Mouse (Mus musculus): ENCODE data around the gene Tmprss12. TPM values are rescaled to one million over a fixed set of nuclear protein-coding genes. Genes with fewer than 3 reads are reported as not detected.
A peak's percentile ranks its signal among the peaks of the same experiment; 100 is the strongest.
"Not testable (repeated sequence)": the region's sequence is repeated elsewhere in the genome, so short reads cannot be mapped to it uniquely, and the experiment has no call there.

Gene Tmprss12
- polyA plus RNA-seq, 1 experiment from 2014 or later = not detected

DNA sequence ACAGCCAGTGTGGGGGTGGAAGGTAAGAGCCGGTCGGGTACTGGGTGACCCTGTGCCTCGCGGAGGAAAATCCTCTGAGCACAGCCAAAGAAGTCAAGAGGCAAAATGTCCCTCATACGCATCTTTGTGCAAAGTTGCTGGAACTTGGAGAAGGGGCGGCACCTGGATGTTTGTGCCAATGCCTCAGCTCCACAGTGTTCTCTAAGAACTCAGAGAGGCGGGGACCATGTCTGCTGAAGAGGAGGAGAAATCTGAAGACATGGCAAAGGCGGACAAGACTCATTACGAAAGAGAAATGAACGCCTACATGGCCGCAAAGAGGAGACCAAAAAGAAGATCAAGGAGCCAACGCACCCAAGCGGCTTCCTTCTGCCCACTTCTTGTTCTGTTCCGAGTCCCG lies 20.9 kb downstream of the Tmprss12 start:
- Histone ChIP-seq H3K27me3 (ENCODE audit: control insufficient read depth, insufficient read depth, low read length) (no peaks in the 10 kb centered on the region), H3K9ac (ENCODE audit: low read length) (no peak overlapping the region), H3K4me3 (ENCODE audit: low read depth, low read length) (no peak overlapping the region), H3K27ac (replicated peaks) (no peak overlapping the region), H3K9me3 (ENCODE audit: control insufficient read depth, low read length) (no peaks in the 10 kb centered on the region), H3K36me3 (ENCODE audit: control insufficient read depth, insufficient read depth, low read length) (no peaks in the 10 kb centered on the region), H3K4me1 (replicated peaks; ENCODE audit: control insufficient read depth, insufficient read depth) (peaks cover 3% of the 10 kb centered on the region; the same call in 1 of the 2 replicates), H3K4me2 (replicated peaks; ENCODE audit: low read depth) (no peak overlapping the region)
- WGBS = 84% methylated on average over 15 of the region's 15 CpGs
- DNase-seq (ENCODE audit: low spot score) (no peak), ATAC-seq (ENCODE audit: low FRiP score, low TSS enrichment) (no peak)
- no peak for TF ChIP-seq EP300 (optimal IDR thresholded peaks at IDR 0.05)
- TF ChIP-seq CTCF (IDR thresholded peaks at IDR 0.05; ENCODE audit: low read depth) = no peak

GRCm38 (mm10) chr15:100303428-100304018 lies 22.9 kb downstream of the Tmprss12 start:
- no peak overlapping the region for H3K9ac ChIP-seq (ENCODE audit: low read length)
- H3K27ac ChIP-seq (replicated peaks) = peak overlapping the region; percentile 95
- WGBS = 32% methylated on average over 8 of the region's 8 CpGs
- H3K36me3 ChIP-seq (ENCODE audit: control insufficient read depth, insufficient read depth, low read length) = no peaks in the 10 kb centered on the region
- H3K27me3 ChIP-seq (ENCODE audit: control insufficient read depth, insufficient read depth, low read length) = no peaks in the 10 kb centered on the region
- peak overlapping the region; percentile 80 for H3K4me2 ChIP-seq (replicated peaks; ENCODE audit: low read depth)
- TF ChIP-seq EP300 (optimal IDR thresholded peaks at IDR 0.05) = no peak
- no peak for TF ChIP-seq CTCF (IDR thresholded peaks at IDR 0.05; ENCODE audit: low read depth)
- DNase-seq (ENCODE audit: low spot score) = no peak
- no peak for ATAC-seq (ENCODE audit: low FRiP score, low TSS enrichment)
- H3K4me3 ChIP-seq (ENCODE audit: low read depth, low read length) = no peak overlapping the region
- H3K4me1 ChIP-seq (replicated peaks; ENCODE audit: control insufficient read depth, insufficient read depth) = peaks cover 3% of the 10 kb centered on the region; the same call in 1 of the 2 replicates
- H3K9me3 ChIP-seq (ENCODE audit: control insufficient read depth, low read length) = no peaks in the 10 kb centered on the region

- Histone ChIP-seq H3K4me3 (ENCODE audit: low read depth, low read length) (peak within 1 kb of the TSS; percentile 51), H3K4me1 (replicated peaks; ENCODE audit: control insufficient read depth, insufficient read depth) (peaks cover 3% of the 10 kb centered on the region; the same call in 1 of the 2 replicates), H3K9me3 (ENCODE audit: control insufficient read depth, low read length) (no peaks in the 10 kb centered on the region), H3K36me3 (ENCODE audit: control insufficient read depth, insufficient read depth, low read length) (no peaks in the 10 kb centered on the region), H3K27me3 (ENCODE audit: control insufficient read depth, insufficient read depth, low read length) (no peaks in the 10 kb centered on the region), H3K4me2 (replicated peaks; ENCODE audit: low read depth) (peak within 1 kb of the TSS; percentile 80), H3K27ac (replicated peaks) (peak within 1 kb of the TSS; percentile 95), H3K9ac (ENCODE audit: low read length) (peak within 1 kb of the TSS; percentile 73)
- peak; percentile 80 for DNase-seq (ENCODE audit: low spot score)
- 1% methylated on average over 23 of the region's 30 CpGs for WGBS
- peak; percentile 71 for ATAC-seq (ENCODE audit: low FRiP score, low TSS enrichment)
- TF ChIP-seq EP300 (optimal IDR thresholded peaks at IDR 0.05) (no peak), CTCF (IDR thresholded peaks at IDR 0.05; ENCODE audit: low read depth) (no peak)
These were observed 23.7 kb downstream of the Tmprss12 start, which contains the start of gene Mettl7a1 for GRCm38 (mm10) chr15:100304019-100304991. Gene Mettl7a1 (plus strand): TSS chr15:100304140.

GRCm38 (mm10) chr15:100306201-100306600 lies 25.6 kb downstream of the Tmprss12 start:
- no peak for DNase-seq (ENCODE audit: low spot score)
- Histone ChIP-seq H3K4me2 (replicated peaks; ENCODE audit: low read depth) (no peak overlapping the region), H3K27ac (replicated peaks) (no peak overlapping the region), H3K27me3 (ENCODE audit: control insufficient read depth, insufficient read depth, low read length) (no peaks in the 10 kb centered on the region), H3K4me3 (ENCODE audit: low read depth, low read length) (no peak overlapping the region), H3K4me1 (replicated peaks; ENCODE audit: control insufficient read depth, insufficient read depth) (peaks cover 3% of the 10 kb centered on the region; the same call in 1 of the 2 replicates), H3K9ac (ENCODE audit: low read length) (no peak overlapping the region), H3K36me3 (ENCODE audit: control insufficient read depth, insufficient read depth, low read length) (no peaks in the 10 kb centered on the region), H3K9me3 (ENCODE audit: control insufficient read depth, low read length) (no peaks in the 10 kb centered on the region)
- 63% methylated on average over 2 of the region's 2 CpGs for WGBS
- TF ChIP-seq CTCF (IDR thresholded peaks at IDR 0.05; ENCODE audit: low read depth) (no peak), EP300 (optimal IDR thresholded peaks at IDR 0.05) (no peak)
- ATAC-seq (ENCODE audit: low FRiP score, low TSS enrichment) = no peak

- H3K36me3 ChIP-seq (ENCODE audit: control insufficient read depth, insufficient read depth, low read length); H3K4me3 ChIP-seq (ENCODE audit: low read depth, low read length); H3K27me3 ChIP-seq (ENCODE audit: control insufficient read depth, insufficient read depth, low read length); H3K27ac ChIP-seq (replicated peaks); H3K9me3 ChIP-seq (ENCODE audit: control insufficient read depth, low read length); H3K4me1 ChIP-seq (replicated peaks; ENCODE audit: control insufficient read depth, insufficient read depth); H3K9ac ChIP-seq (ENCODE audit: low read length); H3K4me2 ChIP-seq (replicated peaks; ENCODE audit: low read depth): not testable (repeated sequence)
- DNase-seq (ENCODE audit: low spot score) (peak; percentile 40), ATAC-seq (ENCODE audit: low FRiP score, low TSS enrichment) (peak; percentile 60)
- 29% methylated on average over 11 of the region's 11 CpGs for WGBS
- peak; percentile 73 for TF ChIP-seq CTCF (IDR thresholded peaks at IDR 0.05; ENCODE audit: low read depth)
These were observed 26.9 kb downstream of the Tmprss12 start for GRCm38 (mm10) chr15:100307438-100308096.
